Mouse (Mus musculus) cerebellum, adult (tissue): ENCODE data around the gene Sf3a2.
"Not testable (repeated sequence)": the region's sequence is repeated elsewhere in the genome, so short reads cannot be mapped to it uniquely, and the experiment has no call there.

Experiments used
- ATAC-seq: cut with Nextera tagmentation; 2 replicates; pipeline ENCODE4 v1.9.2; 2017; ENCODE audit warnings: mild to moderate bottlenecking, moderate library complexity, mixed read lengths; ENCODE audit not compliant: insufficient number of reproducible peaks, low FRiP score, low TSS enrichment

Gene Sf3a2

DNA sequence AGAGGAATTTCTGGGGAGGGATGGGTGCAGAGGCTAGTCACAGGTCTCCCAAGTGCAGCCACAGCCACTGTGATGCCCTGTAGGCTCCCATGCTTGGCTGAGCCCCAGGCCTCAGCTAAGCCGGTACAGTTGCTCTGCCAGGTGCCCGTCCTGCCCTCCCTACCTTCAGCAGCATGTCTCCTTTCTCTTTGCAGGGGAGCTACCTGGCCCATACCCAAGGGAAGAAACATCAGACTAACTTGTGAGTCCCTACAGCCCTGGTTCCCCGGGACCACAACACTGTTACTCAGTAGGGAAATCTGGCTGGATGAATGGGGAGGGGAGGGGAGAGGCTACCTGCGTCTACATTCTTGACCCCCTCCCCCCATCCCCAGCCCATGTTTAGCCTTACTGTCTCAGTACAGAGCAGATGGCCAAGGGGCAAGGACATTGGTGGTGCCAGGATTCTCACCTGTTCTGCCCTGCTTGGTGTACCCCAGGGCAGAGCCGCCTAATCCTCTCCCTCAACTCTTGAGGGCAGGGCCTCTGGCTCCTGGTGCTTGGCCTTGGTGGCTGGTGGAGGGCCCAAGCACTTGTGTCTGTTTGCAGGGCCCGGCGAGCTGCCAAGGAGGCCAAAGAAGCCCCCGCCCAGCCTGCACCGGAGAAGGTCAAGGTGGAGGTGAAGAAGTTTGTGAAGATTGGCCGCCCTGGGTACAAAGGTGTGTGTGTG lies 4.4 kb downstream of the Sf3a2 start:
- ATAC-seq = no peak

GRCm38 (mm10) chr10:80802996-80803395 lies 5.0 kb downstream of the Sf3a2 start:
- ATAC-seq = no peak

DNA sequence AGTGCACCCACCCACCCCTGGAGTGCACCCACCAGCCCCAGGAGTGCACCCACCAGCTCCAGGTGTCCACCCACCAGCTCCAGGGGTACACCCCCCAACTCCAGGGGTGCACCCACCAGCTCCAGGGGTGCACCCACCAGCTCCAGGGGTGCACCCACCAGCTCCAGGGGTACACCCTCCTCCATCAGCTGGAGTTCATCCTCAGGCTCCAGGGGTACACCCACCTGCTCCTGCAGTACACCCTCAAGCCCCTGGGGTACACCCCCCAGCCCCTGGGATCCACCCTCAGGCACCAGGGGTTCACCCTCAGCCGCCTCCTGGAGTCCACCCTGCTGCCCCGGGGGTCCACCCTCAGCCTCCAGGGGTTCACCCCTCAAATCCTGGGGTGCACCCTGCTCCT lies 6.3 kb downstream of the Sf3a2 start:
- ATAC-seq = no peak

DNA sequence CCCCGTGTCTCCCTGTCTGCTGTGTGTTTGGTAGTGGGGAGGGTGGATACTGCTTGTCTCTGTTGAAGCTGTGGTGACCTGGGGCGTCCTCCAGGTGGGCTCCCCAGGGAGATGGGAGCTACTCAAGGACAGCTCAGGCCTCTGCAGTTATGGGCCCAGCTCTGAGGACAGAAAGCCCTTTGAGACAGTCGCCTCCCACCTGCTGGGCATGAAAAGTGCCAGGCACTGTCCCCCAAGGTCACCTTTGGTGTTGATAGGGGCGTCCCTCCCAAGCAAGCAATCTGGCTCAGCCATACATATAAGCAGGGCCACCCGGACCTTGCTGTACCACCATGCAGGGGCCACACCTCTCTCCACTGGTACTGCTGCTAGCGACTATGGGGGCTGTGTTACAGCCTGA lies 6.9 kb downstream of the Sf3a2 start, which contains the start of gene Amh:
Gene Amh (plus strand): TSS at position 328 of the 400 bp plus-strand sequence.
- ATAC-seq = no peak

DNA sequence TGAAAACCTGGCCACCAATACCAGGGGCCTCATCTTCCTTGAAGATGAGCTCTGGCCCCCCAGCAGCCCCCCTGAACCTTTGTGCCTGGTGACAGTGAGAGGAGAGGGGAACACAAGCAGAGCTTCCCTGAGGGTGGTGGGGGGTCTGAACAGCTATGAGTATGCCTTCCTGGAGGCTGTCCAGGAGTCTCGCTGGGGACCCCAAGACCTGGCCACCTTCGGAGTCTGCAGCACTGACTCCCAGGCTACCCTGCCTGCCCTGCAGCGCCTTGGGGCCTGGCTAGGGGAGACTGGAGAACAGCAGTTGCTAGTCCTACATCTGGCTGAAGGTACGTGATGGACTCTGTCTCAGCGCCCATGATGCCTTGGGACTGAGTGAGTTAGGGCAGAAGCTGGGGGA lies 7.3 kb downstream of the Sf3a2 start:
- no peak for ATAC-seq

GRCm38 (mm10) chr10:80805925-80806324 lies 7.9 kb downstream of the Sf3a2 start:
- 0 out of 2 replicates have a peak, but pooled peaks have one; percentile 12 for ATAC-seq

DNA sequence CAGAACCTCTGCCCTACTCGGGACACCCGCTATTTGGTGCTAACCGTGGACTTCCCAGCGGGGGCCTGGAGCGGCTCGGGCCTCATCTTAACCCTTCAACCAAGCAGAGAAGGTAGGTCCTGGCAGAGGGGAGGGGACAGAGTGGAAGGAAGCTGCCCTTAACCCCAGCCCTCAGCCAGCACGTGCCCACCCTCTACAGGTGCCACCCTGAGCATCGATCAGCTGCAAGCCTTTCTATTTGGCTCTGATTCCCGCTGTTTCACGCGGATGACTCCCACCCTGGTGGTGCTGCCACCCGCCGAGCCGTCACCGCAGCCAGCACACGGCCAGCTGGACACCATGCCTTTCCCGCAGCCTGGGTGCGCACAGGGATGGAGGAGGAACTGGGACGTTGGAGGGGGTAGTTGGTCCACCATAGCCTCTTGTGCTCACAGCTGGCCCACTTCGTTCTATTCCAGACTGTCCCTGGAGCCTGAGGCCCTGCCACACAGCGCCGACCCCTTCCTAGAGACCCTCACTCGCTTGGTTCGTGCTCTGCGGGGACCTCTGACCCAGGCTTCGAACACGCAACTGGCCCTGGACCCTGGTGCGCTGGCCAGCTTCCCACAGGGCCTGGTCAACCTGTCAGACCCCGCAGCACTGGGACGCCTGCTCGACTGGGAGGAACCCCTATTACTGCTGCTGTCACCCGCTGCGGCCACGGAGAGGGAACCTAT lies 8.5 kb downstream of the Sf3a2 start:
- ATAC-seq = no peak

DNA sequence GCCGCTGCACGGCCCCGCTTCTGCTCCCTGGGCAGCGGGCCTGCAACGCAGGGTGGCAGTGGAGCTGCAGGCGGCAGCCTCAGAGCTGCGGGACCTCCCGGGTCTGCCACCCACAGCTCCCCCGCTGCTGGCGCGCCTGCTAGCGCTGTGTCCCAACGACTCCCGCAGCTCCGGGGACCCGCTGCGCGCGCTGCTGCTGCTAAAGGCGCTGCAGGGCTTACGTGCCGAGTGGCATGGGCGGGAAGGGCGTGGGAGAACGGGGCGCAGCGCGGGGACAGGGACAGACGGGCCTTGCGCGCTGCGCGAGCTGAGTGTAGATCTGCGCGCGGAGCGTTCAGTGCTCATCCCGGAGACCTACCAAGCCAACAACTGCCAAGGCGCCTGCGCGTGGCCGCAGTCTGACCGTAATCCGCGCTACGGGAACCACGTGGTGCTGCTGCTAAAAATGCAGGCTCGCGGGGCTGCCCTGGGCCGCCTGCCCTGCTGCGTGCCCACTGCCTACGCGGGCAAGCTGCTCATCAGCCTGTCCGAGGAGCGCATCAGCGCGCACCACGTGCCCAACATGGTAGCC lies 9.1 kb downstream of the Sf3a2 start:
- peak; percentile 71; the same call in 1 of the 2 replicates for ATAC-seq

GRCm38 (mm10) chr10:80808099-80808984 lies 10.3 kb downstream of the Sf3a2 start:
- ATAC-seq = no peak

DNA sequence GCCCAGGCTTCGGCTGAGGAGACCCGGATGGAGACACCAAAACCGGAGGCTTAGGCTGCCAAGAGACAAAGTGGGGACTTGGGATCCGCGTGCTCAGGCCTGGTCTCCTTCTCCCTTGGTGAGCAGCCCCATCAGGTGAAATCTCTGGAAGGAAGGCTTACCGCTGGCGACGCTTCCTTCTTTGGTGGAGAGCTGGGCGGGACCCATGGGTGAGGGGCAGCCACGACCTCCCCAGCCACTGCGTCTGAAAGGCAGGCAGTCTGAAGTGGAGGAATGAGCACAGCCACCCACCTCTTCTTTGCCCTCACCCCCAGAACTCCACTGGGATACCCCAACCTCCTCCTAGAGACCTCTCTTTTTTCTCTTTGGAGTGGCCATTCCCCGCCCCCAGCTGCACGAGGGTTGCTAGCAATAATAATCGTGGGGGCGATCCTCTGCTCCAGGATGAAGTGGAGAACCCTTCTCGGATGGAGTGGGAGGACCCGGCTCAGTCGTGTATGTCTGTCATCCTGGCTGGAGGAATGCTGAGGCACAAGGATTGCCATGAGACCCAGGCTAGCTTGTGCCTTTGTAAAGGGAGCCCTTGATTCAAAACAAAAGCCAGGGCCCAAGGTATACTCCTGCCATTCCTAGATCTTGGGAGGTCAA lies 11.1 kb downstream of the Sf3a2 start:
- ATAC-seq = no peak

GRCm38 (mm10) chr10:80810084-80810483 lies 12.1 kb downstream of the Sf3a2 start:
- ATAC-seq = no peak

DNA sequence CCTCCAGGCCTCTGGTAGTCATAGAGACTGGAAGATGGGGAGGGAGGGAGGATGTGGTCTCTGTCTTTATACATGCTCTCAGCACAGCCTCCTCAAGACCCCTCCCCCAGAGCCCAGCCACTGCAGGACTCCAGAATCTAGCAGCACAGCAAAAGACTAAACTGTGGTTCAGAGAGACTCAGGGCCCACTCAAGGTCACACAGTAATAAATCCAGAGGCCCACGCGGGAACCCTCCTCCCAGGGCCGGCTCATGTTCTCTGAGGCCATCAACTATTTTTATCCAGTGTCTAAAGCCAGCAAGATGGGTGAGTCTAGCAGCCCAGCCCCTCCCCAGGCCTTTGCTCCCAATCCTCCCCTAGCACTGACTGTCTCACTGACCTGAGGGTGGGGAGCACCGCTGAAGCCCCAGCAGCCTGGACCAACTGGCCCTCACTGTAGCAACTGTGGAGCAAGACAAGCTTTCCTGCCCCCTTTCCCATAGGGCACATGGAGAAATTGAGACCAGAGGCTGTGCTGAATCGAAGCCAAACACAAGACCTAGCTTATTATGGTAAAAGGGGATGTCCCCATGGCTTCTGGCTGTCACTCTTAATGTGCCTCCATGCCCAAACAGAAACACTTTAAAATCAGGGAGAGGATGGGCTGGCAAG lies 14.5 kb downstream of the Sf3a2 start:
- no peak for ATAC-seq

DNA sequence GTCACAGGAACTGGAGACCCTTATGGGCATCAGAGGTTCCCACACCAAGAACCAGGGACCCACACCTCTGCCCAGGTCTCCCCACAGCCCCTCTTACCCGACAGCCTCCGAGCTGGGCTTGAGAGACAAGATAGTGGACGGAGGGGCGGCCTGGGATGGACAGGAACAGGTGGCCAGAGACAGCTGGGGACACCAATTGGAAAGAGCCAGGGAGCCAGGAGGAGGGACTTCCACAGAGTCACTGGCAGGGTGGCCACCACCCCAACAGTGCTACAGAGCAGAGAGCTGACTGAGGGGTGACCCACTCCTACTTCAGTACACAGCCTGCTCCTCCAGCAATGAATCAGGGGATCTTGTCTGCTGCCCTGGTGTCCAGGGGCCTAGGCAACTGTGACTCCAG lies 15.4 kb downstream of the Sf3a2 start, which contains the start of gene Jsrp1:
Gene Jsrp1 (minus strand): TSS at position 133 of the 400 bp plus-strand sequence.
- ATAC-seq = no peak

DNA sequence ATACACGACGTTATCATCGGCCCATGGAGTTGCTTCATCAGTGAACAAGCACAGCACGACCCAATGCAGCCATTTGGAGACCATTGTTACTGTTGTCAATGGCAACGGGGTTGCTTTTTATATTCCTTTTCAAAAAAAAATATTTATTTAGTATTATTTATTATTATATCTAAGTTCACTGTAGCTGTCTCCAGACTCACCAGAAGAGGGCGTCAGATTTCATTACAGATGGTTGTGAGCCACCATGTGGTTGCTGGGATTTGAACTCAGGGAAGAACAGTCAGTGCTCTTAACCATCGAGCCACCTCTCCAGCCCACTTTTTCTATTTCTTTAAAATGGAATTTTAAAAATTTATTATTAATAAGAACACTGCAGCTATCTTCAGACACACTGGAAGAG lies 16.8 kb downstream of the Sf3a2 start:
- no peak for ATAC-seq

DNA sequence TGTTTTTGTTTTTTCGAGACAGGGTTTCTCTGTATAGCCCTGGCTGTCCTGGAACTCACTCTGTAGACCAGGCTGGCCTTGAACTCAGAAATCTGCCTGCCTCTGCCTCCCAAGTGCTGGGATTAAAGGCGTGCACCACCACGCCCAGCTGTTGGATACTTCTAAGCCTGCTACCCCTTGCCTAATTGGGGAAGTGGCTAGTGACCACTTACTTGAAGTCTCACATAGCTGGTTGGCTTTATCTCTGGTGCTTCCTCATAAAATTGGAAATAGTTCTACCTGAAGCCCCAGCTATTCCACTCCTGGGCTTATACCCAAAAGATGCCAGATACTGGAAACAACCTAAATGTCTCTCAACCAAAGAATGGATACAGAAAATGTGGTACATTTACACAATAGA lies 18.3 kb downstream of the Sf3a2 start:
- not testable (repeated sequence) for ATAC-seq

DNA sequence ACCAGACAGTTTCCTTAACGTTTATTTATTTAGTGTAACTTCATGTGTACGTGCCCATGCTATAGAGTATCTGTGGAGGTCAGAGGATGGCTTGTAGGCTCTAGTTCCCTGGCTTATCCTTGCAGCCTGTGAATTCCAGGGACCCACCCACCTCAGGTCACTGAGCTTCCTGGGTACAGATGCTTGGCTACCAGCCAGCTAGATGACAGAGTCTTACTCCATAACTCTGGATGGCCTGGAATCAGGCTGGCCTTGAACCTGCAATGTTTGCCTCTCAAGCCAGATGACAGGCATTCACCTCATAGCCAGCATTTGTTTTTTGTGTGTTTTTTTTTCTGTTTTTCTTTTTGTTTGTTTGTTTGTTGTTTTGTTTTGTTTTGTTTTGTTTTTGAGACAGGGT lies 19.2 kb downstream of the Sf3a2 start:
- no peak for ATAC-seq

DNA sequence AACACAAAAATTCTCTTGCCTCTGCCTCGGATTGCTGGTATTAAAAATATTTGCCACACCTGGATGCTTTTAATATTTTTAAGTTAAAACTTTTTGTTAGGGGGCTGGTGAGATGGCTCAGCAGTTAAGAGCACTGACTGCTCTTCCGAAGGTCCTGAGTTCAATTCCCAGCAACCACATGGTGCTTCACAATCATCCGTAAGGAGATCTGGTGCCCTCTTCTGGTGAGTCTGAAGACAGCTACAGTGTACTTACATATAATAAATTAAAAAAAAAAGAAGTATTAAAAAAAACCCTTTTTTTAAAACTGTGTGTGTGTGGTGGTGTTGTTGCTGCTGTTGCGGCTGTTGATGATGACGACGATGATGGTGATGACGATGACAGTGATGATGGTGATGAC lies 20.0 kb downstream of the Sf3a2 start:
- not testable (repeated sequence) for ATAC-seq

DNA sequence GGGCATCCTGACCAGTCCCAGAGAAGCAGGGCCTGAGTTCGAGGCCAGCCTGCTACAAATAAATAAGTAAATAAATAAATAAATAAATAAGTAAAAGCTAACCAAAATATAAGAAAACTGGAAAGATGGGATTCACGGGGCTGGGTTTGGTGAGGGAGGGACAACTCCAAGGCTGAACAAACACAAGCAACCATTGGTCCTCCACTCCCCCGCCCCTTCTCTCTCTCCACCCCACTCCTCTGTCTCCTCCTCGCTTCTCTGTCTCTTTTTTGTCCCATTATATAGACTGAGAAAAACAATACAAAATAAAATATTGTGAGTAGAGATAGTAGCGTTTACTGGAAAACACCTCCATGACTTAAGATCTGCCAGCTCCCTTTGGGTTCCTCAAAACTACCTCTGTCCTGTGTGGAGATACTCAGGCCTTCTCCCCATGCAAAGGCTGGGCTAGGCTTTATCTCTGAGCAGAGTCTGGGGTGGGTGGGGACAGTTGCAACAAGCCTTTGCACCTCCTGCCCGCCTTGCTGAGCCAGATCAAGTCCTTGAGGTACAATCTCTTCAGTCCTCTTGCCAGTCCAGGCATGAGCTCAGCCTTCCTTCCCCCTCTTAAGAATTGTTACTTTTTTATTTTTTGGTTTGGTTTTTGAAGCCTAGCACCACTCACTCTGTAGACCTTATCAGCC lies 20.7 kb downstream of the Sf3a2 start:
- ATAC-seq = no peak

- no peak for ATAC-seq
These were observed 21.4 kb downstream of the Sf3a2 start for GRCm38 (mm10) chr10:80819406-80819805.
